Mouse (Mus musculus): ENCODE data around the gene Gcfc2. TPM values are rescaled to one million over a fixed set of nuclear protein-coding genes. Genes with fewer than 3 reads are reported as not detected.

Gene Gcfc2
- 1 to 10 TPM; 1.1 to 3.0 (median 2.0) TPM for total RNA-seq (2022)

DNA sequence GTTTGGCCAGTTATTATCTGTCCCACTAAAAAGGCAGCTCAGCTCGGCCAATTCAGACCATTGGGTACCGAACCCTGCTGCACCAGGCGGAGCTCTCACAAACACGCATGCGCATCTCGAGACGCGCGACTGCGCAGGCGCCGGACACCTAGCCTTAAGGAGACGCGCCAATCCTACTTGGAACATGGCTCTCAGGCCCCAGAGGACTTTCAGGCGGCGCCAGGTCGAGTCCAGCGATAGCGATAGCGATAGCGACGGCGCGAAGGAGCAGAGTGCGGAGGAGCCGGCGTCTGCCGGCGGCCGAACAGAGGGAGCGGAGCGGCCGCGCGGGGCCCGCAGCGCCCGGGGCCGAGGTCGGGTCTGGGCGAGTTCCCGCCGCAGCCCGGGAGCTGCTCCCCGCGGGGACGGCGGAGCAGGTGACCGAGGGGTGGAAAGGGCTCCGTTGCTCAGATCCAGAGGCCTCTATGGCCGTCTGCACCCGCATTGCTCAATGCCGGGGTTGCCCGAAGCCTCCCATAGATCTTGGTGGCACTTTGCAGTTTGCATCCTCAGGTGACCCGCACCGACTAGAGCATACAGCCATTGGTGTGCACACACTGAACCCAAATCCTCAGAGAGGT lies at the start of gene Gcfc2:
Gene Gcfc2 (plus strand): TSS at position 147 of the 620 bp plus-strand sequence.
- peak; percentile 81 to 85 for DNase-seq (ENCODE audit: low spot score in 2 of 2)

DNA sequence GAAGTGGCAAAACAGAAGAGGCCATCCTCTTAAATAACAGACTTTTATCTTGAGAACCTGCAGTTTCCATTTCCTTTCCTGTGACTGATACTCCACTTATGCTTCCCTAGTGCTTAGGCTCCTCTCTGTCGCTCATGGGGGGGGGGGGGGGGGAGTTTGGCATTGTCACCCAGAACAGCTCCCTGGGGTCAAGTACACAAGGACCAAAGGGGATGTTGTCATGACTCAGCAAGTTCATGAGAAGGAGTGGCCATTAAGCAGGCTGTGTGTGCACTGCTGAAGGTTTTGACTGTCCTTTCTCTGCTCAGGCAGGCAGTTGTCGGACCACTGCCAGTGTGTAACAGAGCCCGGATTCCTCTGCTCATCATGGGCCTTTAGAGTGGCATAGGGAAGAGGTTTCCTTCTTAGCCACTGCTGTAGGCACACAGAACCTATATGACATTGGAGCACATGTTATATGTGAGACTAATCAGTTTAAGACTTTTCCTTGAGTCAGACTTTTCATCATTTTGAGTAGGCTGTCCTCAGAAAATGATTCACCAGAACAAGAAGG lies 27.7 kb upstream of the Gcfc2 start:
- DNase-seq (ENCODE audit: low spot score in 2 of 2): no peak

DNA sequence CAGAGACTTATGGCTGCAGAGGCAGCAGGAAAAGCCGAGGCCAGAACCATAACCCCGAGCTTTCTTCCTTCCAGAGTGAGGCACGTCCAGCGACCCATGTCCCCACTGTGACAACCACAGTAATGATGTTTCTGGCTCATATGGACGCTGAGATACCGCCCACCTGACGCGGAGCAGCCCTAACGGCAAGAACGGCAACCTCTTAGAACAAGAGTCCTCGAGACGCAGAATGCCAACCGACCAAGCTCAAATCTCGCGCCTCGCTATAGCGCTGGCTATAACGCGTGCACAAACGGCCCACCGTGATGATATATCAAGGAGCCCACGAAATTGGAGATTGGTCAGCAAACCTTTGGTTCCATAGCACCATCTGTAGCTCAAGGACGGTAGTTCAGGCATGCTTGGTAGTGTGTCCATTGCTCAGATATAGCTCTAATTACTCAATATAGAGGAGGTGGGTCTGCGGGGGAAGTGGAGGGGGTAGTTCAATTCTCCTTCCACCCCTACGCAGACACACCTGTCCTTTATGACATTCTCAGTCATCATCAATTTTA lies 13.1 kb upstream of the Gcfc2 start:
- no peak for DNase-seq (ENCODE audit: low spot score in 2 of 2)

DNA sequence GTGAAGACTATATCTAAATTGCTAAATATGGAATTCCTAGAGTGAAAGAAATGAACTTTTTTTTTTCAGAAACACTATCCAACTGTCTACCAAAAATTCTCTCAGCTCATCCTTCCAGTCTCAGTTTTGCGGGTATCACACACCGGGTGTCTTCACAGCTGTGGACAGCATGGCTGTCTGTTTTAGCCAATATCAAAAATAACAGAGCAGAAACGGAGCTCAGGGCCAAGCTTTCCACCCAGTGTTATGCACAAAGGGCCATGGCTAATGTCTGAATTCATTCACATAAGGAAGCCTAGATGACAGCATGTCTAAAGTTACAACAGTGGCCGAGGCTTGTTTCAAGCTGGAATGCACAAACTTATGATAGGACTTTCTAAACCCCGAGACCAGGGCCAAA lies 12.2 kb upstream of the Gcfc2 start:
- no peak for DNase-seq (ENCODE audit: low spot score in 2 of 2)

DNA sequence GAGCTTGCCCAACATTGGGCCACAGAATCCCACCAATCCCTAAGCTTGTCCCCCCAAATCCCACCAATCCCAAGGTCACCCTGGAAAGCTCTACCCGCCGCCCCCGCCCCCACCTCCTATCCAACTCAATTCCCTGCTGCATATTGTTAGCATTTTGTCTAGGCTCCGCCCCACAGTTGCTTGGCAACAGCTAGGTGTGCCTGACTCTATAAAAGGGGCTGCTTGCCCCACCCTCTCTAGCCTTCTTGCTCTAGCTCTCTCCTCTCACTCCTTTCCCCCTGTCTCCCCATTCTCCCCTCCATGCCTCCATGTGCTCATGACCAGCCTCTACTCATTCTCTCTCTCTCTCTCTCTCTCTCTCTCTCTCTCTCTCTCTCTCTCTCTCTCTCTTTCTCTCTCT lies 11.8 kb upstream of the Gcfc2 start:
- no peak for DNase-seq (ENCODE audit: low spot score in 2 of 2)

DNA sequence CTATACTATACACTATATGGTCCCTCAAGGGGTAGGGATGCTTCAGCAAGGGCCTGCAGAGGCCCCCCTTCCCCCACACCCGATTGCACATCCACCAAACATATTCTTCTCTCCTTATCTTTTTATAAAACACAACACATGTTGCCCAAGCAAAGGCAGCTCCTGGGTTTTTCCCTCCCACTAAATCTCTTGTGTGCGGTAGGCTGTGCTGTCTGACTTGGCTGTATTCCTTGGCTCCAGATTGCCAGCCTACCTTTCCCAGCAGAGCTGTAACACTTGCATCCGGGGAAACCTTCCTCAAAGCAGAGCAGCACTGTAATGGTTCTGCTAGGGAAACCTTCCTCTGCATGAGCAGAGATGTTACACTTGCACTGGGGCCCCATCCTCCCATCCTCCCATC lies 11.3 kb upstream of the Gcfc2 start:
- DNase-seq (ENCODE audit: low spot score in 2 of 2): no peak

DNA sequence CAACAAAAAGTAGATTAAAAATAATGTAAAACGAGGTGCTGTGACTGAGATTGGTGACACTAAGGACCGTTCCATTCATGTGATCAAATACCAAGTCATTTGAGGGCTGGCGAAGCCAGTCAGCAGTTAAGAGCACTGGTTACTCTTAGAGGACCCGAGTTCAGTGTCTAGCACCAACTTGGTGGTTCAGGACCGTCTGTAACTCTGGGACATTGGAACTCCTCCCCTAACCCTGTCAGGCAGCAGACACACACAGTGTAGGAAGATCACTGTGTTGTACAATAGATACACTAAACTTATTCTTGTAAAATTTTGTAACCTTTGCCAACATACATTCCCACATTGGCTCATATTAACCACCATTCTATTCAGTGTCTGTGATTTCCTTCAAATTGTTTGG lies 835 bp downstream of the Gcfc2 start:
- no peak for DNase-seq (ENCODE audit: low spot score in 2 of 2)

DNA sequence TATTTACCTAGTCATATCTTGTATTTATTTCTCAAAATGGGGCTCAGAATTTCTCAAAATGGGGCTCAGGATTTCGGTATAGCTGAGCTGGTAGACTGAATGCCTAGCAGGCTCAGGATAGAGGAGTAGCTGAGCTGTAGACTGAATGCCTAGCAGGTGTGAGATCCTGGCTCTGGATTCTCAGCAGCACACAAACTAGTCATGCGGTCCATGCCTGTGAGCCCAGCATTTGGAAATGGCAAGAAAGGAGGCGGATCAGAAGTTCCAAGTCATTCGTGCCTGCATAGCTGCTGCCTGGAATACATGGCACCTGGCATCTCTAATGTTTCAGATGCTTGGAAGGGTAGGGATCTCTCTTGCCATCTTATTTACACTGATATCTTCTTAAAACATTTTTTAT lies 5.9 kb downstream of the Gcfc2 start:
- no peak for DNase-seq (ENCODE audit: low spot score in 2 of 2)

DNA sequence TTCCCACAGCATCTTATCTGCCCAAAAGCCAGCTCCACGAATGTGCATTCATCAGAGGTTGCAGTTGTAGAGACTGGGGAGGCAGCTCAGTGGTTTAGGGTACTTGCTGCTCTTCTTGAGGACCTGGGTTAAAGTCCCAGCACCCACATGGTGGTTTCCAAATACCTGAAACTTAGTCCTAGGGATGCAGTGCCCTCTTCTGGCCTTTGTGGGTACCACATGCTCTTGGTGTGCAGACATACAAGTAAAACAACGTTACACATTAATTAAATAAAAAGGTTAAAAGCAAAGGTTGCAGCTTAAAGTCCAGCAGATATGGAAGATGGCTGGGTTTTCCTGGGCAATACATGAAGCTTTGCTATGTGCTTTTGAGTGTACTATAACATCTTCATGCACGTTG lies 9.8 kb downstream of the Gcfc2 start:
- DNase-seq (ENCODE audit: low spot score in 2 of 2): no peak

DNA sequence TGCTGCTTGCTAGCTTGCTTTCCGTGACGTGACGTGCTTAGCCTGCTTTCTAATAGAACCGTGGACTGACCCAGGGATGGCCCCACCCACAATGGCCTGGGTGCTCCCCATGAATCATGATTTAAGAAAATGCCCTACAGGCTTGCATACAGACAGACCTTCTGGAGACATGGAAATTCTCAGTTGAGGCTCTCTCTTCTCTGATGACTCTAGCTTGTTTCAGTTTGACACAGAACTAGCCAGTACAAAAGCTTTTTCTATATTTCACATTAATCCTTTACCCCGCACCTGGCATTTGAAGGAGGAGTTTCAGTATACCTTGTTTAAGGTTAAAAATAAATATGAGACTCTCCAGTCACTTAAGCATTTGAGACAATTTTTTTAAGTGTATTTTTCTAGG lies 18.2 kb downstream of the Gcfc2 start:
- no peak for DNase-seq (ENCODE audit: low spot score in 2 of 2)

DNA sequence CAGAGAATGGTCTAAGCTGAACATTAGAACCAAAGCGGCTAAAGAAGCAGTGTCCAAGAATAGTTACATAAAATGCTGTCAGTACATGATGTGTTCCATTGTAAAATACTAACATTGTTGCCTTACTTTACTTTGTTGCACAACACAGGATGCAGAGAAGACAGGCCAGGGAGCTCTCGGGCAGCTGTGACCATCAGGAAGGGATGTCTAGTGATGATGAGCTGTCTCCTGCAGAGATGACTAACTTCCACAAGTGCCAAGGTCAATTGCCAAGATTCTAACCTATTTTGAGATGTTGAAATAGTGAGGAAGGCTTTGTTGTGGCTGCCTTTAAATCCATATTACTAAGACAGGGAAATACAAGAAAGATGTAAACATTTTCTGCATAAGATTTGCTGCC lies 19.8 kb downstream of the Gcfc2 start:
- no peak for DNase-seq (ENCODE audit: low spot score in 2 of 2)

DNA sequence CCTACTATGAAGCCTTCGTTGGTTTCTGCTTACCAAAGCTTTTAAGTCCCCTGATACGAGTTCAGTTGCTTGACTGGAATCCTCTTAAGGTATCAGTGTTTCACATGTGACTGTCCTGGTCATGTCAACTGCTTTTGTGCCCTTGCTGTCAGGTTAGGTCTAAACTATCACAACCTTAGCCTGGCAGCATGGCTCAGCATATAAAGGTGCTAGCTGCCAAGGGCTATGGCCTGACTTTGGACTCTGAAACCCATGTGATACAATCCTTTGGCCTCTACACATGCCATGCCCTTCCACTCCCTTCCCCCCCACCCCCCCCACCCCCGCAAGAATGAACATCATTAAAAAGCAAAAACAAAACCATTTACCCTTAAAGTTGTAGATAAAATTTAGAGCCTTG lies 21.0 kb downstream of the Gcfc2 start:
- no peak for DNase-seq (ENCODE audit: low spot score in 2 of 2)

DNA sequence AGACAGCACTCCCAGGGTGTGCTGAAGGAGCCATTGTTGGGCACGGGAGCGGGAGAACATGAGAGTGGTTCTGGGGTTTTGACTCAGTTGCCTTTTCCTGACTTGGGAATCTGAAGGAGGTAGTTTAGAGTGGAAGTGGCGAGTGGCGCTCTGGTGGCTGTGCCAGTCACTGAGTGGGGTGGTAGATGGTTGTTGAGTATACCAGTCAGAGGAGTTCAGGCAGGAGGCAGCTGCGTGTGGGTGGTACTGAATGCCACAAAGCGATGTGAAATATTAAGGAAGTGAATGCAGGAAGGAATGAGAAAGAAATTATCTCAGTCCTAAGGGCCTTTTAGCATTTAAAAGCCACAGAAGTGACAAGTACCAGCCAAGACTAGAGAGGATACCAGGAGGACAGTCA lies 23.4 kb downstream of the Gcfc2 start:
- no peak for DNase-seq (ENCODE audit: low spot score in 2 of 2)

DNA sequence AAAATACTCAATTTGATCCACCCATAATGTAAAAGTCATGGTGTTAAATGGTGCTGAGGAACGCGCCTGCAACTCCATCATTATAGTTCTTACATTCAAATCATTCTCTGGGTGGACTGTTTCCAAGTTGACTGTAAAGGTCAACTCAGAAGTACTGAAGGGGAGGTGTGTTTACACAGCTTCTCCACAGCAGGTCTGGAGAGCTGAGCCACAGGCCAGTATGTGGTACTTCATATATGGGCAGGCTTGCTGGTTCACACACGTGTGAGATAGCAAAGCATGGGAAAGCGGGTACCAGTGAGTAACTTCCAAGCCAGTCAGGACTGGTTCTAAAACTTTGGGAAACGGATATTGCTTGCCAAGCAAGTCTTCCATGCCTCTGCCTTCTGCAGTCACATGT lies 31.7 kb downstream of the Gcfc2 start:
- DNase-seq (ENCODE audit: low spot score in 2 of 2): no peak

DNA sequence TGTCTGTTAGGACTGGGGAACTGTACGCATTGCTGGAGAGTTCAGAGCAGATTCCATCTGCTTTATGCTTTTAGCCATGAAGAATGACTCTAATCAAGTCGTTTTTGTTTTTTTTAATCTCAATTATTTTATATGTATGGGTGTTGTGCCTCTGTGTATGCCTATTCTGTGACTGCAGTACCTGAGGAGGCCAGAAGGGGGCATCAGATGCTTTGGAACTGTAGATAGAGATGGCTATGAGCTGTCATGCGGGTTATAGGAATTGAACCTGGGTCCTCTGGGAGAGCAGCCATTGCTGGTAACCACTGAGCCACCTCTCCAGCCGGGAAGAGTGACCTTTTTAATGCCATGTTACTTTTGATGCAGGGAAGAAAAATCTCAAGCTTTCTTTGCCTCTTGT lies 32.9 kb downstream of the Gcfc2 start:
- no peak for DNase-seq (ENCODE audit: low spot score in 2 of 2)

DNA sequence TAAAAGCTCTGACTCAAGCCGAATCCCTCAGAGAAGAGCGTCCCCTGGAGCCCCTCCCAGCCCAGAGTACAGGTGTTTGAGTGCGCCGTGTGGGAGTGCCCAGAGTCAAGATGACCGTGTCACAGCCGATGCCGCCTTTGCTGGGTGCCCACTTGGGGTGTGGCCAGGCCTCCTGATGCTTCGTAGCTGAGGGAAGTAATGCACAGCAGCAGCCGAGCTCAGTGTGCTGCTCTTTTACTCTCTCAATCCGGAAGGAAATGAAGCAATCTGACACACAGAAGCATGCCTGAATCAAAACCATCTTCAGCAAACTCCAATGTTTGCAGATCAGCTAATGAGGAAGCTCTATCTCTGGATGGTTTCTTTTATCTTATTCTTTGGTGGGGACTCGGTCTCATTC lies 34.5 kb downstream of the Gcfc2 start:
- DNase-seq (ENCODE audit: low spot score in 2 of 2): no peak

DNA sequence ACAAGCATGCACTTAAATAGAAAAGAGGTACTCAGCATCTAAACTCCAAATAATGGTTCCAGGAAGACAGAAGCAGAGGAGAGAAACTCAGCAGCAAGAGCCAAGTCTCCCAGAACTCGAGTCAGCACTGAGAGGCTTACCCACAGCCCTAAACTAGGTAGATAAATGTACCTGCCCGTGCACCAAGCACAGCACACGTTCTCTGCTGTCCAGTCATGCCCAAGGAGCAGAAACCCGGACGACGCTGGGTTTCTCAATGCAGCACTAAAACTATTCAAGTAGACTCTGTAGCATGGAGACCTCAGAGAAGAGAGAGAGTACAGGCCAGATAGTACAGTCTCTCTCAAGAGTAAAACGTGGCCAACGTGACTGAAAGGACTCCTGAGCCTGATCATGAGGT lies 36.4 kb downstream of the Gcfc2 start:
- no peak for DNase-seq (ENCODE audit: low spot score in 2 of 2)

DNA sequence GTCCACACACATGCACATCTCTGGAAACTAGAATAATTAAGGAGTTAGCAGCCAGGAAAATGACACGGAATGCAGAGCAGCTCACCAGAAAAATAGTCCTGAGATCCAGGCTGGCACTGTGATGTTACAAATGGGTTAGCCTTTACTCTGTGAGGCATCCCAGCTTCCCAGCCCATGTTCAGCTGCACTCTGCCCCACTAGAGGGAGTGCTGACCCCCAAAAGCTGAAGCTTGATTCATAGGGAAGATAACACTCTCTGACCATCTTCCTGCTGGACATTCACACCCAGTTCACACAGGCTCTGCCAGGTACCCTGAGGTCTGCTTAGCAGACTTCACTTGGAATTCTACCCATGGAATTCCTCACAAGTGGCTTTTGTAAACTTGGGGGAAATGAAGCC lies 36.8 kb downstream of the Gcfc2 start:
- DNase-seq (ENCODE audit: low spot score in 2 of 2): no peak

DNA sequence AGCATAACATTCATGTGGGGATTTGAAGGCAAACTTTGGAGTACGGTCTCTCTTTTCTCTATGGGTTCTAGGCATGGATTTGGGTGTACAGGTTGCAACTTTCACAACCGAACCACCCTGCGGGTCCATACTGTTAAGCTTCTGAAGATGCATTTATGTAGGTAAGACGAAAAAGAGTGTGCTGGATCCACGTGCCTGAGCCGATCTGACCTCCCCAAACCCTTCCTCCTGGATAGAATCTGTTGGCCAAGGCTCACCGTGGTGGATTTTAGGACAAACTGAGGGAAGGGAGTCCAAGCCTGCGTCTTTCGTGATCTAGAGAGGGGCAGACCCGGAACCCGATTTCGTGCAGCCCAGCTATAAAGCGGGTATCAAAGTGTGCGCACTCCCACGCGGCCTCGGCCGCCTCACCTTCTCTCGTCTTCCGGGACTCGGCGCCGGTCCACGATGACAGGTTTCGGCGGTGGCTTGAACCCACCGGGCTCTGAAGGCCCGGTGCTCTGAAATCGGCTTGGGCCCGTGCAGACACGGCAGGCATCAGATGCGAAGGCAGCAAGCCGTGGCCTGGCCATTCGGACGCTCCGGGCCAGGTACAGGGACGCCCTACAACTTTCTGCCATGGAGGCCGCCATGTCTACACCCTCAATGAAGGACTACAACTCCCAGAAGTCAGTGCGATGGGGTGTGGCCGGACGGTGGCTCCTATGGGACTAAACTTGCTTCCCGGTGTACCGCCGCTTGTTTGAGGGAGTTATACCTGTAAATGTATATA lies 42.0 kb downstream of the Gcfc2 start, which contains the start of gene Mrpl19:
Gene Mrpl19 (minus strand): TSS at position 663 of the 772 bp plus-strand sequence.
- DNase-seq (ENCODE audit: low spot score in 2 of 2): peak; percentile 77 to 81

DNA sequence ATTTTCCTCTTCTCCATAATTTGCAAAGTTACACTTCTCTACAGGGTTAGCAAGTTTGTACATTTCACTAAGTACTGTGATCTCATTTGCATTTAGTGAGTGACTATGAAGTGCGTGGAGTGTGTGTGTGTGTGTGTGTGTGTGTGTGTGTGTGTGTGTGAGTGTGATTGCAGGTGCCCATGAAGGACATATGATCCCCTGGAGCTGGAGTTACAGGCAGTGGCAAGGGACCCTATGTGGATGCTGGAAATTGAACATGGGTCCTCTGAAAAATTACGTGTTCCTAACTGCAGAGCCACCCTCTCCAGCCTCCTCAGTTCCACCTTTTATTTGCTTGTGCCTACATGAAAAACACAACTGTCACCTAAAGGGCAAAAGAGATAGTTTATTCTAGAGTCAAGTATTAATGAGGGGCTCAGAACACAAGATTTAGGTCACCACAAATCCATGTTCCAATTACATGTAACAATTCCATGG lies 42.6 kb downstream of the Gcfc2 start:
- no peak for DNase-seq (ENCODE audit: low spot score in 2 of 2)

DNA sequence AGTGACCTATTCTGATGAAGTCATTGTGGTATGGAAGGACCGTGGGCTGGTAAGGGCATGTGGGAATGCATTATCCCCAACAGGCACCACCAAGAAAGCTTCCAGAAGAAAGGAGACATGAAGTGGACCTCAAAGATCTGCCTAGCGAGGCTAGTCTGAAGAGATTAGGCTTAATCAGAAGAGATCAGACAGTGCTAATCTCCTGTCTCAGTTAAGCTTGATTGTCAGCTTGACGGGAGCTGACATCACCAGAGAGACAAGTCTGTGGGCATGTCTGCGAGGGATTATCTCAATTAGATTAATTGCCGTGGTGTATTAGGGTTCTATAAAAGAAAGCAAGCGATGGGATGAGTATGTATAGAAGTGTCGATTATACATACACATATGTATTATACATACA lies 47.7 kb downstream of the Gcfc2 start:
- no peak for DNase-seq (ENCODE audit: low spot score in 2 of 2)

DNA sequence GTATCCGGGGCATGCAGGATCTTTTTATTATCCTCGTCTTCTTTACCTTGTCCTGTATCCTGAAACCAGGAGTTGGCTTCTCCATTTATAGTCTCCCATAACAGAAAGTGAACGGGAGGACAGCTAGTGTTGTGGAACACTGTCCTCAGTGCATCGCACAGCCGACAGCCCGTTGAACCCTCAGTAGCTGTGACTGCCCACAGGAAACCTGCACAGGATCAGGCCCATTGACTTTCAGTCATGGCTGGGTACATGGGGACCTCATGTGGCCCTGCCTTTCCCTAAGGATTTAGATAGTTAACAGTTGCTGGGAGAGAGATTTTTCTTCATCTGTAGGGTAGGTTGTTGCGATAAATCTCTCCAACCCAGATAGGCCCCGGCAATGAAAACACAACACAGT lies 49.1 kb downstream of the Gcfc2 start:
- DNase-seq (ENCODE audit: low spot score in 2 of 2): no peak
